Mouse (Mus musculus): ENCODE measurements around the gene Gm6367. TPM values are rescaled to one million over a fixed set of nuclear protein-coding genes. Genes with fewer than 3 reads are reported as not detected.
"Not testable (repeated sequence)": the region's sequence is repeated elsewhere in the genome, so short reads cannot be mapped to it uniquely, and the experiment has no call there.

The Gm6367 gene
- polyA plus RNA-seq (2015; fragmentation: Nextera tagmentation; extraction: Ambion mirVana), result not detected in 2 replicates

DNA sequence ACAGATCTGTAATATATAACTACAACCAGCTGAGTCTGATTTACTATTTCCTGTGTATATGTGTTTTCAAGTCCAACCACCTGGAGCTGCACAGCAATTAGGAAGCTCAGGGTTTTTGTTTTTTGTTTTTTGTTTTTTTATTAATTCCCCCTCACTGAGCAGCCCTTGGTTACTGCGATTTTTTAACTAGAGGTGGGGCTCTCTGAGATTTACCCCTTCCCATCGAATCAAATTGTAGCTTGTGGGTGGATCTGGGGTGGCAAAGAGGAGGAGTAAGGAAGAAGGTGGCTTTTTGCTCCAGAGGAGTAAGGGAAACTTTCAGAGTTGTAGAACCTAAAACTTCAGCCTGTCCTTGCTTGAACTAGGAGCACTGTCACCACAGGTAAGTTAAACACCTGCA is at the start of gene Gm6367:
Gm6367 (plus strand) TSS at position 301 of the 400 bp plus-strand sequence.
- H3K9me3 ChIP-seq (ENCODE audit: control insufficient read depth); ATAC-seq; H3K27ac ChIP-seq (ENCODE audit: low read depth, low read length); H3K36me3 ChIP-seq (ENCODE audit: control insufficient read depth, insufficient read depth); H3K27me3 ChIP-seq (replicated peaks; ENCODE audit: control insufficient read depth, insufficient read depth, low read length); H3K9ac ChIP-seq (ENCODE audit: low read depth, low read length); H3K4me2 ChIP-seq (replicated peaks; ENCODE audit: low read depth); H3K4me1 ChIP-seq (replicated peaks; ENCODE audit: control insufficient read depth, insufficient read depth, low read length); H3K4me3 ChIP-seq (ENCODE audit: low read depth, low read length): not testable (repeated sequence)
- no CpG with 5 or more reads among the region's 2 CpGs for WGBS

Other genes starting within 250 kb of the Gm6367 start
- not detected in 2 replicates for gene Gm3183, start 123.2 kb upstream of the Gm6367 start, polyA plus RNA-seq (2015; fragmentation: Nextera tagmentation; extraction: Ambion mirVana)
- not detected in 2 replicates for gene Gm7942, start 118.3 kb downstream of the Gm6367 start, polyA plus RNA-seq (2015; fragmentation: Nextera tagmentation; extraction: Ambion mirVana)
- gene Gm16513, start 194.0 kb downstream of the Gm6367 start, polyA plus RNA-seq (2015; fragmentation: Nextera tagmentation; extraction: Ambion mirVana), result not detected in 2 replicates

Measured in intestine, postnatal 0 days (tissue).